In the genomic region with DNA sequence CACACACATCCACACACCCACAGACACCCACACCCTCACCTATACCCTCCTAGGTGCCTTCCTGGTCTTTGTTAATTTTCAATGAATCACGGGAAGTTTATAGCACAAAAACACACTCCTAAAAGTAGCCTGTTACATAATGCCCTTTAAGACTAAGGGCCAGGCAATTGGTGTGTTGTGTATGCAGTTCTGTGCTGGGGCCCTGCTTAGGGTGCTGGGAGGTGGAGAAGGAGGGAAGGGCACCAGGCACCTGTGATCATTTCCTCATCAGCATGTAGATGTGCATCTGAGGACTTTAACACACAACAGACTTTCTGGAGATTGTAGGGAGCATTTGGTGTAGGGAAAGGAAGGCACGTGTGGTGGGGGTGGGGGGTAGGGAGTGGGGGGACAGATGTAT, we compare ENCODE assay signal across 21 mouse cellular contexts. TPM values are rescaled to one million over a fixed set of nuclear protein-coding genes. Genes with fewer than 3 reads are reported as not detected.
"Had no signal": no experiment of that assay in that cellular context is flagged by ENCODE, and none has a peak within 500 bp of the region (broad histone marks: within the 10 kb centered on the region; RNA-seq: fewer than 3 reads in every experiment).

No protein-coding gene starts in this region.

- H3K36me3 ChIP-seq: lung, embryonic 15.5 days; midbrain, embryonic 13.5 days; midbrain, embryonic 15.5 days; neural tube, embryonic 12.5 days; stomach, embryonic 15.5 days had no signal

- H3K4me3 ChIP-seq: lung, embryonic 15.5 days; megakaryocyte, embryonic 14.5 days; midbrain, embryonic 13.5 days; midbrain, embryonic 15.5 days; neural tube, embryonic 12.5 days; stomach, embryonic 15.5 days had no signal

- H3K9me3 ChIP-seq: lung, embryonic 15.5 days; megakaryocyte, embryonic 14.5 days; midbrain, embryonic 13.5 days; midbrain, embryonic 15.5 days; neural tube, embryonic 12.5 days; stomach, embryonic 15.5 days had no signal

- H3K4me2 ChIP-seq: lung, embryonic 15.5 days; midbrain, embryonic 11.5 days; midbrain, embryonic 13.5 days; midbrain, embryonic 15.5 days; neural tube, embryonic 12.5 days; stomach, embryonic 15.5 days had no signal

- DNase-seq: lung, adult 2 months; lung, postnatal 14 days; lung, postnatal 36 days; right cerebral cortex, postnatal 14 days; thymus, adult 2 months; thymus, postnatal 25 days had no signal

- H3K9ac ChIP-seq: lung, embryonic 15.5 days; midbrain, embryonic 13.5 days; midbrain, embryonic 15.5 days; neural tube, embryonic 12.5 days; stomach, embryonic 15.5 days had no signal

- H3K27ac ChIP-seq: lung, embryonic 15.5 days; macrophage; midbrain, embryonic 13.5 days; midbrain, embryonic 15.5 days; neural tube, embryonic 12.5 days; stomach, embryonic 15.5 days; stomach, postnatal 0 days had no signal

- H3K4me1 ChIP-seq: lung, embryonic 15.5 days; midbrain, embryonic 13.5 days; midbrain, embryonic 15.5 days; neural tube, embryonic 12.5 days; stomach, embryonic 15.5 days had no signal

- H3K27me3 ChIP-seq: lung, embryonic 15.5 days; midbrain, embryonic 13.5 days; midbrain, embryonic 15.5 days; neural tube, embryonic 12.5 days; stomach, embryonic 15.5 days had no signal

- ATAC-seq: lung, postnatal 0 days; midbrain, embryonic 13.5 days; midbrain, embryonic 15.5 days had no signal

RNA-seq across cellular contexts. Expression of a gene that starts 13.3 kb away (rescaled TPM):
- total RNA-seq: megakaryocyte progenitor cell, adult 5-6 weeks; midbrain, postnatal 0 days; monocyte, adult 5-6 weeks; neutrophil, adult 5-6 weeks had no signal
- polyA plus RNA-seq: lung, embryonic 15.5 days; lung, postnatal 0 days; macrophage; midbrain, embryonic 13.5 days; midbrain, embryonic 15.5 days; midbrain, postnatal 0 days; neural tube, embryonic 14.5 days had no signal

RNA-seq across cellular contexts. Expression of a gene that starts 51.5 kb away (rescaled TPM):
- total RNA-seq: monocyte, adult 5-6 weeks; neutrophil, adult 5-6 weeks had no signal
- polyA plus RNA-seq: macrophage; thymus, adult 2 months had no signal
